Mouse (Mus musculus) liver, adult 10 weeks (tissue): ENCODE measurements around the gene Trak1. TPM values are rescaled to one million over a fixed set of nuclear protein-coding genes. Genes with fewer than 3 reads are reported as not detected.

Source experiments
- polyA plus RNA-seq: library from polyadenylated mRNA; stranded (reverse); fragments of 350-450 nt; fragmentation: Illumina TruSeq; extraction: RNeasy Lipid Tissue Mini Kit (QIAGEN cat#74804); gene quantifications from one replicate; pipeline ENCODE4 v1.2.3, GENCODE M21; 2014; ENCODE audit warnings: low read depth, low replicate concordance

Gene Trak1
- polyA plus RNA-seq: 10.5 TPM

GRCm38 (mm10) chr9:121297171-121298064 is at the start of gene Trak1:
Gene Trak1, plus strand, starts transcription at chr9:121297502.

GRCm38 (mm10) chr9:121277118-121278060 is 19.9 kb upstream of the Trak1 start, which contains the start of gene Ulk4:
Gene Ulk4, minus strand, starts transcription at chr9:121277197.

GRCm38 (mm10) chr9:121495529-121495928 is 198.2 kb downstream of the Trak1 start, which contains the start of gene Cck:
Gene Cck, minus strand, starts transcription at chr9:121495694.

Other genes with a start within 250 kb of the Trak1 start
- gene Ulk4, start 20.3 kb upstream of the Trak1 start, polyA plus RNA-seq: not detected
- not detected for gene Cck, start 198.2 kb downstream of the Trak1 start, polyA plus RNA-seq